Mouse (Mus musculus) hindbrain, embryonic 14.5 days (tissue): ENCODE results near the gene Hipk2. TPM values are rescaled to one million over a fixed set of nuclear protein-coding genes. Genes with fewer than 3 reads are reported as not detected.

Experiments
- ATAC-seq: fragments of 200-750 bp; cut with Nextera tagmentation; 2 replicates; pipeline ENCODE4 v1.8.0; 2017; ENCODE audit warnings: moderate number of reproducible peaks, mild to moderate bottlenecking, moderate TSS enrichment, moderate library complexity; ENCODE audit not compliant: low FRiP score
- DNase-seq: peaks from one replicate; pipeline ENCODE4 v3.0.0-alpha.2; 2015; ENCODE audit warnings: low spot score
- H3K27ac ChIP-seq: fragments of 300-500 bp; sonication (generic); 2 replicates; pipeline ENCODE4 v1.5.1; 2014; ENCODE audit warnings: mild to moderate bottlenecking, moderate library complexity
- H3K27me3 ChIP-seq: fragments of 300-500 bp; sonication (generic); 2 replicates; pipeline ENCODE4 v1.6.1; 2014; ENCODE audit warnings: mild to moderate bottlenecking, low read length, mixed read lengths; ENCODE audit not compliant: control insufficient read depth, insufficient read depth
- H3K36me3 ChIP-seq: fragments of 300-500 bp; sonication (generic); replicated peaks from 2 replicates; pipeline ENCODE4 v1.6.1; 2014; ENCODE audit not compliant: control insufficient read depth, insufficient read depth
- H3K4me1 ChIP-seq: fragments of 300-500 bp; sonication (generic); replicated peaks from 2 replicates; pipeline ENCODE4 v1.6.1; 2014; ENCODE audit warnings: antibody characterized with exemption, low read length, mixed read lengths; ENCODE audit not compliant: control insufficient read depth, insufficient read depth
- H3K4me2 ChIP-seq: fragments of 300-500 bp; sonication (generic); replicated peaks from 2 replicates; pipeline ENCODE4 v1.6.1; 2014; ENCODE audit warnings: mild to moderate bottlenecking, moderate library complexity
- H3K4me3 ChIP-seq: fragments of 300-500 bp; sonication (generic); replicated peaks from 2 replicates; pipeline ENCODE4 v1.5.1; 2014; ENCODE audit warnings: mild to moderate bottlenecking, low read length
- H3K9ac ChIP-seq: fragments of 300-500 bp; sonication (generic); 2 replicates; pipeline ENCODE4 v1.6.1; 2014
- H3K9me3 ChIP-seq: fragments of 300-500 bp; sonication (generic); 2 replicates; pipeline ENCODE4 v1.6.1; 2016; ENCODE audit warnings: low read length; ENCODE audit not compliant: control insufficient read depth
- WGBS: fragments of 180-500 bp; shearing (Covaris S2); extraction: QIAGEN DNeasy Blood & Tissue Kit; methylation state at CpG from one replicate; pipeline ENCODE4 v1.1.7; 2014; 5-methylcytosine and 5-hydroxymethylcytosine counted together
- polyA plus RNA-seq: library from polyadenylated mRNA; unstranded; fragments of >200 nt; fragmentation: Nextera tagmentation; extraction: Ambion mirVana; gene quantifications from 2 replicates; pipeline ENCODE4 v1.2.1, GENCODE M21; 2014

Gene Hipk2
- polyA plus RNA-seq, 1 experiment from 2014 or later, result 36.9 TPM

GRCm38 (mm10) chr6:38821686-38822085 is 54.3 kb downstream of the Hipk2 start:
- no peak overlapping the region for H3K4me2 ChIP-seq
- H3K27me3 ChIP-seq, result no peaks in the 10 kb centered on the region
- DNase-seq (no peak), ATAC-seq (no peak)
- H3K27ac ChIP-seq, result no peak overlapping the region
- peaks cover 22% of the 10 kb centered on the region for H3K36me3 ChIP-seq
- no peaks in the 10 kb centered on the region; the same call in 1 of the 2 replicates for H3K4me1 ChIP-seq
- H3K4me3 ChIP-seq, result no peak overlapping the region
- H3K9me3 ChIP-seq, result no peaks in the 10 kb centered on the region
- H3K9ac ChIP-seq, result no peak overlapping the region
- 83% methylated on average over 2 of the region's 2 CpGs for WGBS

DNA sequence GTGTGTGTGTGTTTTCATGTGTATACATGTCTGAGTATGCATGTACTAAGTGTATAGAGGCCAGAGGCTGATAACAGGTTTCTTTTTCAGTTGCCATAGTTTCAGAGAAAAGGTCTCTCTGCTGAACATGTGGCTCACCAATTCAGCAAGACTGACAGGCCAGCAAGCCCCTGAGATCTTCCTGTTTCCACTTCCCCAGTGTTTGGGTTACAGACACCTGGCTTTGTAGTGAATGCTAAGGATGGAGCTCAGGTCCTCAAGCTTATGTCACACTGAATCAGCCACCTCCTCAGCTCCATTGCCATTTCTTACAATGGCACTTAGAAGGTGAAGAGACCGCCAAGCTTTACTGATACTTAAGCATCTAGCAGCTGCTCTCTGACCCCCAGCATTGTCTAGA is 55.1 kb downstream of the Hipk2 start:
- Histone ChIP-seq H3K27ac (no peak overlapping the region), H3K4me2 (no peak overlapping the region), H3K9ac (no peak overlapping the region), H3K4me3 (no peak overlapping the region), H3K4me1 (no peaks in the 10 kb centered on the region; the same call in 1 of the 2 replicates), H3K27me3 (no peaks in the 10 kb centered on the region), H3K36me3 (peaks cover 29% of the 10 kb centered on the region), H3K9me3 (no peaks in the 10 kb centered on the region)
- ATAC-seq (no peak), DNase-seq (no peak)
- WGBS, result 96% methylated on average over 1 of the region's 1 CpGs

DNA sequence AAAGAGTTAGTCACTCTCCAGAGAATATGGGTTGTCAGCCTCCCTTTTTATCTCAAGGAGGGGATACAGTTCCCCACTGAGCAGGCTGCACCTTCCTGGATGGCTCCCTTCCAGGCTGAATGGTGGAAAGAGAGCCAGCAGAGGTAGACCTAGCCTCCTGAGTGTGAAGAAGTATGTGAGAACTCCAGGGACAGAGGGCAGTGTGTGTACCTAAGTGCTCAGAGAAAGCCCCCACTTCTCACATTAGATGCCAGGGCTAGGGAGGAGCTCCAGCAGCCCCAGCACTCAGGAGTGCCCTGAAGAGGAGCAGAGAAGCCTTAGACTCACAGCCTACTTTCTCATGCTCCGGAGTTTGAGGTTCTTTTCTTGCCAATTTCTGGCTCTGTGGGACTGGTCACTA is 59.7 kb downstream of the Hipk2 start:
- 96% methylated on average over 1 of the region's 1 CpGs for WGBS
- Histone ChIP-seq H3K4me3 (no peak overlapping the region), H3K4me2 (no peak overlapping the region), H3K36me3 (peaks cover 40% of the 10 kb centered on the region), H3K27me3 (no peaks in the 10 kb centered on the region), H3K4me1 (no peaks in the 10 kb centered on the region), H3K9me3 (no peaks in the 10 kb centered on the region), H3K9ac (no peak overlapping the region), H3K27ac (no peak overlapping the region)
- DNase-seq, result no peak
- ATAC-seq, result no peak

- WGBS, result 58% methylated on average over 2 of the region's 2 CpGs
- Histone ChIP-seq H3K4me2 (no peak overlapping the region), H3K27ac (no peak overlapping the region), H3K9me3 (no peaks in the 10 kb centered on the region), H3K4me3 (no peak overlapping the region), H3K36me3 (peaks cover 40% of the 10 kb centered on the region), H3K27me3 (no peaks in the 10 kb centered on the region), H3K4me1 (no peaks in the 10 kb centered on the region), H3K9ac (no peak overlapping the region)
- DNase-seq (no peak), ATAC-seq (no peak)
These were observed 60.4 kb downstream of the Hipk2 start for GRCm38 (mm10) chr6:38815582-38815981.

GRCm38 (mm10) chr6:38814690-38815089 is 61.3 kb downstream of the Hipk2 start:
- Histone ChIP-seq H3K27me3 (no peaks in the 10 kb centered on the region), H3K9me3 (no peaks in the 10 kb centered on the region), H3K4me2 (no peak overlapping the region), H3K27ac (no peak overlapping the region), H3K36me3 (peaks cover 40% of the 10 kb centered on the region), H3K9ac (no peak overlapping the region), H3K4me3 (no peak overlapping the region), H3K4me1 (no peaks in the 10 kb centered on the region)
- DNase-seq, result no peak
- ATAC-seq, result no peak
- 93% methylated on average over 2 of the region's 2 CpGs for WGBS

DNA sequence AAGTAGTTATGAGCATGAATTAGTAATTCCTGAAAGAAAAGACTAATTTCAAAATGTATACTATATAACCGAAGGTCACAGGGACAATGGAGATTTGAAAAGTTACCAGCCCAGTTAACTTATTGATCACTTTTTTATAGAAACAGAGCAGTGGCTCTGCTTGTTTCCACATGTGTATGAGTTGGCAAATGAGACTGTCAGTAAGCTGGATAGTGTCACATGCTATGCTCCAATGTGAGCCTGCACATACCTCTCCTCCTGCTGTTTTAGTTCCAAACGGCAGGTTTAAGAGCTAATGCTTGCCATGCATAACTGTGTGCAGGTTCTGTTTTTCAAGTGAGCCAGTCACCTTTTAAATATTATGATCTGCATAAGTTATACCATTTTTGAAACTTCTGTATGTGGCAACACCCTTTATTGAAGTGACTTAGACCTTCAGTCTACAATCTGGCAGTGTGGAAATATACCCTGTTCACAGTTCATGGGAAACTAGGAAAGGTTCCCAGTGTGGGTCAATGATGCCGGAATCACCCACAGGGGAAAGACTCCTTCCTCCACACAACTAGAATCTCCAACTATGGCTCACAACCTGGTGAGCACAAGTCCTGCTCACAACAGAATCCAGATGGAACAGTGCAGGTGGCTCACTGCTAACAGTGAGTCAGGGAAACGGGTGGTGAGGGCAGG is 64.4 kb downstream of the Hipk2 start:
- WGBS, result 87% methylated on average over 4 of the region's 4 CpGs
- H3K36me3 ChIP-seq, result peaks cover 17% of the 10 kb centered on the region
- DNase-seq, result no peak
- H3K27ac ChIP-seq, result no peak overlapping the region
- H3K4me1 ChIP-seq, result no peaks in the 10 kb centered on the region
- ATAC-seq, result no peak
- no peak overlapping the region for H3K9ac ChIP-seq
- no peak overlapping the region for H3K4me3 ChIP-seq
- H3K4me2 ChIP-seq, result no peak overlapping the region
- no peaks in the 10 kb centered on the region for H3K9me3 ChIP-seq
- no peaks in the 10 kb centered on the region for H3K27me3 ChIP-seq

- no peak overlapping the region for H3K4me2 ChIP-seq
- H3K27me3 ChIP-seq, result no peaks in the 10 kb centered on the region
- H3K36me3 ChIP-seq, result peaks cover 8% of the 10 kb centered on the region
- H3K9ac ChIP-seq, result no peak overlapping the region
- ATAC-seq (no peak), DNase-seq (no peak)
- no peak overlapping the region for H3K4me3 ChIP-seq
- no peaks in the 10 kb centered on the region for H3K9me3 ChIP-seq
- H3K4me1 ChIP-seq, result no peaks in the 10 kb centered on the region
- H3K27ac ChIP-seq, result no peak overlapping the region
- 79% methylated on average over 2 of the region's 2 CpGs for WGBS
These were observed 65.9 kb downstream of the Hipk2 start for GRCm38 (mm10) chr6:38810121-38810475.

GRCm38 (mm10) chr6:38809396-38810120 is 66.4 kb downstream of the Hipk2 start:
- Histone ChIP-seq H3K4me3 (no peak overlapping the region), H3K27ac (no peak overlapping the region), H3K4me1 (no peaks in the 10 kb centered on the region), H3K9ac (no peak overlapping the region), H3K36me3 (peaks cover 3% of the 10 kb centered on the region), H3K27me3 (no peaks in the 10 kb centered on the region), H3K9me3 (no peaks in the 10 kb centered on the region), H3K4me2 (no peak overlapping the region)
- 76% methylated on average over 10 of the region's 10 CpGs for WGBS
- ATAC-seq (no peak), DNase-seq (no peak)

GRCm38 (mm10) chr6:38808317-38808716 is 67.6 kb downstream of the Hipk2 start:
- ATAC-seq (no peak), DNase-seq (no peak)
- Histone ChIP-seq H3K9ac (no peak overlapping the region), H3K4me1 (no peaks in the 10 kb centered on the region), H3K4me2 (no peak overlapping the region), H3K27ac (no peak overlapping the region), H3K9me3 (no peaks in the 10 kb centered on the region), H3K36me3 (no peaks in the 10 kb centered on the region), H3K4me3 (no peak overlapping the region), H3K27me3 (no peaks in the 10 kb centered on the region)
- WGBS, result 87% methylated on average over 4 of the region's 4 CpGs
